Mouse (Mus musculus) G1E (cell line): ENCODE measurements around the gene Agtrap.

Experiments
- CTCF ChIP-seq: IDR thresholded peaks from 2 replicates; pipeline ENCODE4 v1.5.1; 2012; ENCODE audit warnings: low read depth, low read length, inconsistent platforms, mixed read lengths
- GATA1 ChIP-seq: IDR thresholded peaks from 2 replicates; pipeline ENCODE4 v1.6.1; 2012; ENCODE audit warnings: borderline replicate concordance, low read length, inconsistent platforms, mixed read lengths
- GATA2 ChIP-seq: IDR thresholded peaks from 2 replicates; pipeline ENCODE4 v1.6.1; 2012; ENCODE audit warnings: low read depth, low read length, inconsistent platforms, borderline replicate concordance
- POLR2AphosphoS5 ChIP-seq: IDR thresholded peaks from 2 replicates; pipeline ENCODE4 v1.6.1; 2012; ENCODE audit warnings: low read depth, low read length, inconsistent platforms; ENCODE audit not compliant: insufficient replicate concordance
- TAL1 ChIP-seq: conservative IDR thresholded peaks from 2 replicates; pipeline ENCODE4 v1.6.1; 2012; ENCODE audit warnings: low read depth, low read length, inconsistent platforms, mixed read lengths

GRCm38 (mm10) chr4:148060120-148061085 lies 27.4 kb downstream of the Agtrap start:
- TF ChIP-seq CTCF (no peak), TAL1 (no peak), GATA1 (no peak), POLR2AphosphoS5 (no peak), GATA2 (no peak)
